Mouse (Mus musculus) testis, adult 2 months (tissue): ENCODE measurements around the gene Tor1aip2.

ENCODE experiments used
- CTCF ChIP-seq: fragments of 200-500 bp; IDR thresholded peaks from 2 replicates; pipeline ENCODE4 v1.5.1; 2012; ENCODE audit warnings: low read depth, mild to moderate bottlenecking, inconsistent platforms, low read length, moderate library complexity; ENCODE audit not compliant: control insufficient read depth, insufficient read depth, insufficient replicate concordance
- POLR2A ChIP-seq: fragments of 200-500 bp; IDR thresholded peaks from 2 replicates; pipeline ENCODE4 v1.6.1; 2012; ENCODE audit warnings: low read depth, mild to moderate bottlenecking, inconsistent platforms, low read length, moderate library complexity; ENCODE audit not compliant: control insufficient read depth

DNA sequence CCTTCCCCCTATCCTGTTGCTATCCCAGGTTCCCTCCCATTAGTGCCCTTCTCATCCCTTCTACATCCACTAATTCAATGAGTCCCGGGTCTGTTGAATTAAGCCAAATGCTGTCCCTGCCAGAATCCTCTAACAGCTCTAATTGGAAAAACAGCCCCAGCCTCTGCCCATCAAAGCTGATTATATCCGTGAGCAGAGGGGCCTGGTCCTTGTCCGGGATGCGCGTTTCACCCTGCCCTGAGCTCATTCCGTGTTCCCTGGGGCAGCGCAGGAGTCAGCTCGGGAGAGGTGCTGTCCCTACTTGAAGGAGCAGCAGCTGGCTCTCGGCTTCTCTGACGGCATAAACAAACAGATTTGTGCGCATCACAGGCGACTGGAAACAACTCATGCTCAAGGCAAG lies 76.5 kb downstream of the Tor1aip2 start:
- TF ChIP-seq CTCF: no peak
- no peak for TF ChIP-seq POLR2A
